Mouse (Mus musculus): Measurements from ENCODE around the gene Dennd4b. TPM values are rescaled to one million over a fixed set of nuclear protein-coding genes. Genes with fewer than 3 reads are reported as not detected.

Dennd4b gene
- polyA plus RNA-seq, 1 experiment from 2014 or later, result 3.4 TPM

GRCm38 (mm10) chr3:90290602-90291001, 25.6 kb downstream of the Dennd4b start:
- no peak overlapping the region for H3K4me2 ChIP-seq
- no peak overlapping the region for H3K27ac ChIP-seq
- no peaks in the 10 kb centered on the region for H3K9me3 ChIP-seq (replicated peaks)
- no peak for ATAC-seq
- H3K27me3 ChIP-seq (replicated peaks), result no peaks in the 10 kb centered on the region
- H3K4me3 ChIP-seq, result no peak overlapping the region
- 75% methylated on average over 1 of the region's 1 CpGs for WGBS (ENCODE audit: insufficient replicate concordance)
- peaks cover 23% of the 10 kb centered on the region for H3K4me1 ChIP-seq
- H3K36me3 ChIP-seq, result peaks cover 8% of the 10 kb centered on the region
- no peak overlapping the region for H3K9ac ChIP-seq

GRCm38 (mm10) chr3:90291982-90292344, 27.0 kb downstream of the Dennd4b start:
- H3K4me3 ChIP-seq, result peak overlapping the region; percentile 97
- WGBS (ENCODE audit: insufficient replicate concordance), result 35% methylated on average over 2 of the region's 2 CpGs

GRCm38 (mm10) chr3:90292345-90293275, 27.6 kb downstream of the Dennd4b start, which contains the start of gene Gatad2b:
TSS of gene Gatad2b (plus strand) at chr3:90293178.
- Histone ChIP-seq H3K27ac (peak within 1 kb of the TSS; percentile 97), H3K36me3 (peaks cover 19% of the 10 kb centered on the region), H3K4me2 (peak within 1 kb of the TSS; percentile 77), H3K9me3 (replicated peaks) (no peaks in the 10 kb centered on the region), H3K9ac (peak within 1 kb of the TSS; percentile 99), H3K4me3 (peak within 1 kb of the TSS; percentile 97), H3K4me1 (peaks cover 41% of the 10 kb centered on the region), H3K27me3 (replicated peaks) (no peaks in the 10 kb centered on the region)
- peak; percentile 97 for ATAC-seq
- WGBS (ENCODE audit: insufficient replicate concordance), result under 1% methylated on average over 43 of the region's 47 CpGs

More at GRCm38 (mm10) chr3:90291982-90292344, 27.0 kb downstream of the Dennd4b start:
- Histone ChIP-seq H3K4me2 (peak overlapping the region; percentile 73), H3K4me1 (peaks cover 36% of the 10 kb centered on the region), H3K9me3 (replicated peaks) (no peaks in the 10 kb centered on the region), H3K27me3 (replicated peaks) (no peaks in the 10 kb centered on the region), H3K36me3 (peaks cover 15% of the 10 kb centered on the region), H3K9ac (peak overlapping the region; percentile 74), H3K27ac (peak overlapping the region; percentile 95)
- ATAC-seq, result no peak

- under 1% methylated on average over 42 of the region's 68 CpGs for WGBS (ENCODE audit: insufficient replicate concordance)
- H3K9me3 ChIP-seq (replicated peaks), result no peaks in the 10 kb centered on the region
- H3K36me3 ChIP-seq, result peaks cover 19% of the 10 kb centered on the region
- H3K27me3 ChIP-seq (replicated peaks), result no peaks in the 10 kb centered on the region
- peak overlapping the region; percentile 97 for H3K4me3 ChIP-seq
- peak; percentile 30 for ATAC-seq
- peaks cover 49% of the 10 kb centered on the region for H3K4me1 ChIP-seq
- peak overlapping the region; percentile 99 for H3K9ac ChIP-seq
- H3K27ac ChIP-seq, result peak overlapping the region; percentile 97
- peak overlapping the region; percentile 77 for H3K4me2 ChIP-seq
These were observed 28.5 kb downstream of the Dennd4b start for GRCm38 (mm10) chr3:90293352-90294063.

- H3K27ac ChIP-seq, result peak overlapping the region; percentile 97
- peak overlapping the region; percentile 77 for H3K4me2 ChIP-seq
- no peak for ATAC-seq
- H3K4me3 ChIP-seq, result peak overlapping the region; percentile 97
- H3K9ac ChIP-seq, result peak overlapping the region; percentile 99
- H3K9me3 ChIP-seq (replicated peaks), result no peaks in the 10 kb centered on the region
- H3K27me3 ChIP-seq (replicated peaks), result no peaks in the 10 kb centered on the region
- peaks cover 50% of the 10 kb centered on the region for H3K4me1 ChIP-seq
- 5% methylated on average over 11 of the region's 11 CpGs for WGBS (ENCODE audit: insufficient replicate concordance)
- peaks cover 19% of the 10 kb centered on the region for H3K36me3 ChIP-seq
These were observed 29.1 kb downstream of the Dennd4b start for GRCm38 (mm10) chr3:90294064-90294440.

GRCm38 (mm10) chr3:90294651-90295050, 29.7 kb downstream of the Dennd4b start:
- H3K27ac ChIP-seq, result peak overlapping the region; percentile 97
- no peak for ATAC-seq
- H3K27me3 ChIP-seq (replicated peaks), result no peaks in the 10 kb centered on the region
- H3K9ac ChIP-seq, result peak overlapping the region; percentile 99
- H3K4me1 ChIP-seq, result peaks cover 56% of the 10 kb centered on the region
- H3K9me3 ChIP-seq (replicated peaks), result no peaks in the 10 kb centered on the region
- H3K4me3 ChIP-seq, result peak overlapping the region; percentile 97
- H3K4me2 ChIP-seq, result peak overlapping the region; percentile 77
- 45% methylated on average over 2 of the region's 2 CpGs for WGBS (ENCODE audit: insufficient replicate concordance)
- peaks cover 19% of the 10 kb centered on the region for H3K36me3 ChIP-seq

- 82% methylated on average over 3 of the region's 3 CpGs for WGBS (ENCODE audit: insufficient replicate concordance)
These were observed 40.8 kb downstream of the Dennd4b start for GRCm38 (mm10) chr3:90305801-90306200.

GRCm38 (mm10) chr3:90309589-90309988, 44.6 kb downstream of the Dennd4b start:
- Histone ChIP-seq H3K4me2 (no peak overlapping the region), H3K27me3 (replicated peaks) (no peaks in the 10 kb centered on the region), H3K4me3 (no peak overlapping the region), H3K36me3 (peaks cover 8% of the 10 kb centered on the region), H3K4me1 (no peaks in the 10 kb centered on the region; the same call in 1 of the 2 replicates), H3K9me3 (replicated peaks) (no peaks in the 10 kb centered on the region), H3K27ac (no peak overlapping the region), H3K9ac (no peak overlapping the region)
- ATAC-seq, result no peak

More at GRCm38 (mm10) chr3:90305801-90306200, 40.8 kb downstream of the Dennd4b start:
- H3K4me2 ChIP-seq, result no peak overlapping the region
- H3K27ac ChIP-seq, result no peak overlapping the region
- no peak for ATAC-seq
- H3K36me3 ChIP-seq, result peaks cover 9% of the 10 kb centered on the region
- no peak overlapping the region for H3K9ac ChIP-seq
- no peaks in the 10 kb centered on the region; the same call in 1 of the 2 replicates for H3K4me1 ChIP-seq
- H3K9me3 ChIP-seq (replicated peaks), result no peaks in the 10 kb centered on the region
- no peaks in the 10 kb centered on the region for H3K27me3 ChIP-seq (replicated peaks)
- no peak overlapping the region for H3K4me3 ChIP-seq

- peak; percentile 49; the same call in 1 of the 2 replicates for ATAC-seq
- Histone ChIP-seq H3K4me2 (no peak overlapping the region), H3K9me3 (replicated peaks) (no peaks in the 10 kb centered on the region), H3K27ac (no peak overlapping the region), H3K36me3 (0 out of 2 replicates have a peak, but pooled peaks cover 3% of the 10 kb centered on the region), H3K4me3 (no peak overlapping the region), H3K27me3 (replicated peaks) (no peaks in the 10 kb centered on the region), H3K9ac (no peak overlapping the region), H3K4me1 (peaks cover 8% of the 10 kb centered on the region)
These were observed 48.4 kb downstream of the Dennd4b start for GRCm38 (mm10) chr3:90313367-90313766.

- Histone ChIP-seq H3K9ac (no peak overlapping the region), H3K9me3 (replicated peaks) (no peaks in the 10 kb centered on the region), H3K36me3 (0 out of 2 replicates have a peak, but pooled peaks cover 3% of the 10 kb centered on the region), H3K27ac (no peak overlapping the region), H3K4me3 (no peak overlapping the region), H3K27me3 (replicated peaks) (no peaks in the 10 kb centered on the region), H3K4me1 (peaks cover 15% of the 10 kb centered on the region), H3K4me2 (no peak overlapping the region)
- no peak for ATAC-seq
These were observed 49.3 kb downstream of the Dennd4b start for GRCm38 (mm10) chr3:90314241-90314640.

- Histone ChIP-seq H3K9me3 (replicated peaks) (no peaks in the 10 kb centered on the region), H3K4me1 (peaks cover 31% of the 10 kb centered on the region), H3K27me3 (replicated peaks) (no peaks in the 10 kb centered on the region), H3K27ac (no peak overlapping the region), H3K4me3 (no peak overlapping the region), H3K4me2 (no peak overlapping the region), H3K9ac (no peak overlapping the region), H3K36me3 (peaks cover 2% of the 10 kb centered on the region; the same call in 1 of the 2 replicates)
- no peak for ATAC-seq
- 65% methylated on average over 6 of the region's 6 CpGs for WGBS (ENCODE audit: insufficient replicate concordance)
These were observed 57.3 kb downstream of the Dennd4b start for GRCm38 (mm10) chr3:90322289-90322688.

GRCm38 (mm10) chr3:90323119-90323518, 58.1 kb downstream of the Dennd4b start:
- Histone ChIP-seq H3K36me3 (peaks cover 2% of the 10 kb centered on the region; the same call in 1 of the 2 replicates), H3K9ac (no peak overlapping the region), H3K4me3 (no peak overlapping the region), H3K4me1 (peaks cover 26% of the 10 kb centered on the region), H3K4me2 (no peak overlapping the region), H3K27me3 (replicated peaks) (no peaks in the 10 kb centered on the region), H3K9me3 (replicated peaks) (no peaks in the 10 kb centered on the region), H3K27ac (no peak overlapping the region)
- WGBS (ENCODE audit: insufficient replicate concordance), result 69% methylated on average over 5 of the region's 5 CpGs
- ATAC-seq, result no peak
